Mouse (Mus musculus) midbrain, embryonic 15.5 days (tissue): ENCODE measurements around the gene Acvr2b. TPM values are rescaled to one million over a fixed set of nuclear protein-coding genes. Genes with fewer than 3 reads are reported as not detected.

Source experiments
- ATAC-seq: fragments of 200-750 bp; cut with Nextera tagmentation; replicated peaks from 2 replicates; pipeline ENCODE4 v1.8.0; 2017; ENCODE audit warnings: moderate TSS enrichment
- H3K27ac ChIP-seq: fragments of 300-500 bp; sonication (generic); 2 replicates; pipeline ENCODE4 v1.5.1; 2015; ENCODE audit warnings: mild to moderate bottlenecking, inconsistent platforms
- H3K27me3 ChIP-seq: fragments of 300-500 bp; sonication (generic); replicated peaks from 2 replicates; pipeline ENCODE4 v1.6.1; 2015; ENCODE audit warnings: inconsistent platforms
- H3K36me3 ChIP-seq: fragments of 300-500 bp; sonication (generic); replicated peaks from 2 replicates; pipeline ENCODE4 v1.6.1; 2015; ENCODE audit warnings: inconsistent platforms
- H3K4me1 ChIP-seq: fragments of 300-500 bp; sonication (generic); 2 replicates; pipeline ENCODE4 v1.6.1; 2015; ENCODE audit warnings: inconsistent platforms
- H3K4me2 ChIP-seq: fragments of 300-500 bp; sonication (generic); 2 replicates; pipeline ENCODE4 v1.6.1; 2015; ENCODE audit warnings: inconsistent platforms, mild to moderate bottlenecking, moderate library complexity
- H3K4me3 ChIP-seq: fragments of 300-500 bp; sonication (generic); 2 replicates; pipeline ENCODE4 v1.5.1; 2015; ENCODE audit warnings: mild to moderate bottlenecking, inconsistent platforms
- H3K9ac ChIP-seq: fragments of 300-500 bp; sonication (generic); 2 replicates; pipeline ENCODE4 v1.6.1; 2015; ENCODE audit warnings: mild to moderate bottlenecking, inconsistent platforms
- H3K9me3 ChIP-seq: fragments of 300-500 bp; sonication (generic); 2 replicates; pipeline ENCODE4 v1.6.1; 2016; ENCODE audit warnings: inconsistent platforms
- WGBS: fragments of 180-500 bp; shearing (Covaris S2); methylation state at CpG from one replicate; pipeline ENCODE4 v1.1.7; 2015; ENCODE audit warnings: mixed read lengths; 5-methylcytosine and 5-hydroxymethylcytosine counted together
- polyA plus RNA-seq: library from polyadenylated mRNA; unstranded; fragments of >200 nt; fragmentation: Nextera tagmentation; extraction: Ambion mirVana; gene quantifications from 2 replicates; pipeline ENCODE4 v1.2.1, GENCODE M21; 2015

Acvr2b gene
- polyA plus RNA-seq, 1 experiment from 2014 or later: 65.4 TPM

- Histone ChIP-seq H3K4me2 (no peak overlapping the region), H3K36me3 (no peaks in the 10 kb centered on the region), H3K4me3 (no peak overlapping the region), H3K9ac (no peak overlapping the region), H3K4me1 (no peaks in the 10 kb centered on the region), H3K27ac (no peak overlapping the region), H3K27me3 (no peaks in the 10 kb centered on the region), H3K9me3 (no peaks in the 10 kb centered on the region)
- 92% methylated on average over 4 of the region's 4 CpGs for WGBS
- no peak for ATAC-seq
Observed at GRCm38 (mm10) chr9:119378231-119378630, 23.7 kb upstream of the Acvr2b start.

DNA sequence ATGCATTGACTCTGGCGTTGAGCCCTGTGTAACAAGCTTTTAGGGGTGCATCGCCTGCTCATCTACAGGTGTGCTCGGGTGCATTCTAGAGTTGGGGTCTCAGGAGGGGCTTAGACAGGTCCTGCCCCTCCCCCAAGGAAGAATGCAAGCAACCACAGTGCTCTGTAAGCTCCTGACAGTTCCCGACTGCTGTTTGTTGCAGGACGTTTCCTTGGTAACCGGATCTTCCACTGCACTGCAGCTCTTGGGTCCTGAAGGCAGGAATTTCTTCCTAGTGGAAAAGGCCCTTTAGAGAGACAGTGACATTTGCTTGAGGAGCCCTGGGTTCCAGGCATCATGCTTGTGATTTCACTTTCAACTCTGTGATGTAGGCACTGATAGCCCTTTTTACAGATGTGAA, 19.3 kb upstream of the Acvr2b start:
- Histone ChIP-seq H3K36me3 (no peaks in the 10 kb centered on the region), H3K27me3 (no peaks in the 10 kb centered on the region), H3K27ac (no peak overlapping the region), H3K9ac (no peak overlapping the region), H3K4me1 (no peaks in the 10 kb centered on the region), H3K4me3 (no peak overlapping the region), H3K9me3 (no peaks in the 10 kb centered on the region), H3K4me2 (no peak overlapping the region)
- ATAC-seq: no peak
- 61% methylated on average over 6 of the region's 6 CpGs for WGBS

DNA sequence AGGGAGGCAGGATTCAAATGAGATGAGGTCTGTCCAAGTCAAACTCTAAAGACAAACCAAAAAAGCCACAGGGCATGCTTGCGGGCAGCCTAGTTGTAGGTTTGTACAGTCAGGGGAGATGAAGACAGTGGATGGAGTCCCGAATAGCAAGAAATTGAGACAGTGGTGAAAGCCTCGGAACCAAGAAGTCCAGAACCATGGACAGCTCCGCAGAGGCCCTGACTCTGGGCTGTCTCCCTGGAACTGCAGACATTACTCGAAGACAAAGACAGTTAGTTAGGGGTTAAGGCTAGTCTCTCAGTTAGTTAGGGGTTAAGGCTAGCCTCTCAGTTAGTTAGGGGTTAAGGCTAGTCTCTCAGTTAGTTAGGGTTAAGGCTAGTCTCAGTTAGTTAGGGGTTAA, 13.0 kb upstream of the Acvr2b start:
- Histone ChIP-seq H3K9ac (no peak overlapping the region), H3K4me1 (no peaks in the 10 kb centered on the region), H3K4me2 (no peak overlapping the region), H3K36me3 (no peaks in the 10 kb centered on the region), H3K27ac (no peak overlapping the region), H3K9me3 (no peaks in the 10 kb centered on the region), H3K4me3 (no peak overlapping the region), H3K27me3 (no peaks in the 10 kb centered on the region)
- no peak for ATAC-seq
- 67% methylated on average over 5 of the region's 5 CpGs for WGBS

- Histone ChIP-seq H3K36me3 (no peaks in the 10 kb centered on the region), H3K4me2 (no peak overlapping the region), H3K4me3 (no peak overlapping the region), H3K27ac (no peak overlapping the region), H3K4me1 (no peaks in the 10 kb centered on the region), H3K9me3 (no peaks in the 10 kb centered on the region), H3K27me3 (no peaks in the 10 kb centered on the region), H3K9ac (no peak overlapping the region)
- ATAC-seq: no peak
- 96% methylated on average over 2 of the region's 2 CpGs for WGBS
Observed at GRCm38 (mm10) chr9:119390214-119390613, 11.7 kb upstream of the Acvr2b start.

GRCm38 (mm10) chr9:119394808-119395207, 7.1 kb upstream of the Acvr2b start:
- ATAC-seq: no peak
- WGBS: 83% methylated on average over 1 of the region's 1 CpGs

DNA sequence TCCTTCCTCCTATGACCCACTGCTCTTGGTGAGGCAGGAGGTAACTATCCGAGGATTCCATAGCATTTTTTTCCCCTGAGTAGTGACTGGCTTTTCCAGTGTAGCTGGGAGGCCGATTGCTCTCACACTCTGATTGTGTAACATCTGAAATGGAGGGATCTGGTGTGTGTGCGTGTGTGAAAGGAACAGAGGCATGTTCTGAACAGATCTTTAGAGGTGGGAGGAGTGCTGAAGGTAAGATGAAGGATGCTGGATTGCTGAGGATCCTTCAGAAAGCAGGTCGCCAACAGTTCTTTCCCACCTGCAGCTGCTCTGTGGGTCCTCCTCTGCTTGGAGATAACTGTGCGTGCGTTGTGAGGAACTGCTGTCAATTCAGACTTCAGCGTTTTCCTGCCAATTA, 567 bp upstream of the Acvr2b start:
- H3K27ac ChIP-seq: peak overlapping the region; percentile 99
- ATAC-seq: no peak; the same call in 1 of the 2 replicates
- peaks cover 39% of the 10 kb centered on the region for H3K4me1 ChIP-seq
- H3K27me3 ChIP-seq: no peaks in the 10 kb centered on the region
- H3K9me3 ChIP-seq: no peaks in the 10 kb centered on the region
- H3K9ac ChIP-seq: peak overlapping the region; percentile 99
- peak overlapping the region; percentile 68 for H3K4me3 ChIP-seq
- no peaks in the 10 kb centered on the region for H3K36me3 ChIP-seq
- 2% methylated on average over 7 of the region's 7 CpGs for WGBS
- H3K4me2 ChIP-seq: peak overlapping the region; percentile 77

More at GRCm38 (mm10) chr9:119394808-119395207, 7.1 kb upstream of the Acvr2b start:
- Histone ChIP-seq H3K9me3 (no peaks in the 10 kb centered on the region), H3K27ac (no peak overlapping the region), H3K4me3 (no peak overlapping the region), H3K9ac (no peak overlapping the region), H3K4me2 (no peak overlapping the region), H3K27me3 (no peaks in the 10 kb centered on the region), H3K4me1 (no peaks in the 10 kb centered on the region), H3K36me3 (no peaks in the 10 kb centered on the region)

GRCm38 (mm10) chr9:119402253-119403235, 626 bp downstream of the Acvr2b start:
- peak overlapping the region; percentile 77 for H3K4me2 ChIP-seq
- H3K9me3 ChIP-seq: no peaks in the 10 kb centered on the region
- H3K27ac ChIP-seq: peak overlapping the region; percentile 99
- under 1% methylated on average over 123 of the region's 127 CpGs for WGBS
- no peaks in the 10 kb centered on the region for H3K36me3 ChIP-seq
- H3K4me3 ChIP-seq: peak overlapping the region; percentile 68
- peak overlapping the region; percentile 99 for H3K9ac ChIP-seq
- peak; percentile 45 for ATAC-seq
- no peaks in the 10 kb centered on the region for H3K27me3 ChIP-seq
- H3K4me1 ChIP-seq: peaks cover 40% of the 10 kb centered on the region

- peak overlapping the region; percentile 77 for H3K4me2 ChIP-seq
- H3K4me1 ChIP-seq: peaks cover 45% of the 10 kb centered on the region
- H3K36me3 ChIP-seq: no peaks in the 10 kb centered on the region
- WGBS: under 1% methylated on average over 26 of the region's 26 CpGs
- peak overlapping the region; percentile 99 for H3K9ac ChIP-seq
- ATAC-seq: peak; percentile 55
- H3K27ac ChIP-seq: peak overlapping the region; percentile 99
- no peaks in the 10 kb centered on the region for H3K9me3 ChIP-seq
- peak overlapping the region; percentile 68 for H3K4me3 ChIP-seq
- H3K27me3 ChIP-seq: no peaks in the 10 kb centered on the region
Observed at GRCm38 (mm10) chr9:119403236-119403641, 1.3 kb downstream of the Acvr2b start.

DNA sequence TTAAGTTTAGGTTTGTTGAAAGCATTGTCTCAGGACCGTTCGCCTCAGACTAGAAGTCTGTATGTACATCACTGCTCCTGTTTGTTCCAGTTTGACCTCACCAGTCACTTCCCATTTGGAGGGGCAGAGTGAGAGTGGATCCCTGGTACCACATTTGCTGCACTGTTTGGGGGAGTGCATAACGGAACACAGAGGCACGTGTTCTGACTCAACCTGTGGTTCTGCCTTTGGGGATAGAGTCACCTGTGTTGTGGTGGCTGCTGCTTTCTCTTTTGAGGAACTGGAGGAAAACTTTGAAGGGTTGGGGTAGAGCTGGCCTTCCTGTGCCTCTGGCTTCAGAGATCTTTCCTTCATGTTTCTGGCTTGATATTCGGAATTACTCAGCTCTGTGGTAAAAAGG, 2.2 kb downstream of the Acvr2b start:
- ATAC-seq: no peak
- H3K27ac ChIP-seq: no peak overlapping the region
- peak overlapping the region; percentile 99; the same call in 1 of the 2 replicates for H3K9ac ChIP-seq
- peak overlapping the region; percentile 68 for H3K4me3 ChIP-seq
- H3K4me1 ChIP-seq: peaks cover 49% of the 10 kb centered on the region
- peak overlapping the region; percentile 77 for H3K4me2 ChIP-seq
- H3K27me3 ChIP-seq: no peaks in the 10 kb centered on the region
- H3K9me3 ChIP-seq: no peaks in the 10 kb centered on the region
- WGBS: 56% methylated on average over 5 of the region's 5 CpGs
- H3K36me3 ChIP-seq: no peaks in the 10 kb centered on the region

- no peak for ATAC-seq
- 87% methylated on average over 15 of the region's 15 CpGs for WGBS
- Histone ChIP-seq H3K9me3 (no peaks in the 10 kb centered on the region), H3K36me3 (no peaks in the 10 kb centered on the region), H3K4me3 (no peak overlapping the region), H3K27ac (no peak overlapping the region), H3K4me1 (peaks cover 44% of the 10 kb centered on the region), H3K27me3 (no peaks in the 10 kb centered on the region), H3K4me2 (no peak overlapping the region), H3K9ac (no peak overlapping the region)
Observed at GRCm38 (mm10) chr9:119407884-119408283, 6.0 kb downstream of the Acvr2b start.

- Histone ChIP-seq H3K4me2 (no peak overlapping the region), H3K27me3 (no peaks in the 10 kb centered on the region), H3K9ac (no peak overlapping the region), H3K4me1 (peaks cover 37% of the 10 kb centered on the region), H3K36me3 (no peaks in the 10 kb centered on the region), H3K9me3 (no peaks in the 10 kb centered on the region), H3K27ac (no peak overlapping the region), H3K4me3 (no peak overlapping the region)
- ATAC-seq: no peak
- 82% methylated on average over 11 of the region's 11 CpGs for WGBS
Observed at GRCm38 (mm10) chr9:119408898-119409664, 7.2 kb downstream of the Acvr2b start.

- Histone ChIP-seq H3K4me1 (peaks cover 29% of the 10 kb centered on the region), H3K27me3 (no peaks in the 10 kb centered on the region), H3K9ac (no peak overlapping the region), H3K9me3 (no peaks in the 10 kb centered on the region), H3K27ac (no peak overlapping the region), H3K4me2 (no peak overlapping the region), H3K36me3 (no peaks in the 10 kb centered on the region), H3K4me3 (no peak overlapping the region)
- 92% methylated on average over 5 of the region's 5 CpGs for WGBS
- no peak for ATAC-seq
Observed at GRCm38 (mm10) chr9:119409864-119410263, 7.9 kb downstream of the Acvr2b start.
